Mouse (Mus musculus): Measurements from ENCODE around the gene Atp5b.

Gene Atp5b

DNA sequence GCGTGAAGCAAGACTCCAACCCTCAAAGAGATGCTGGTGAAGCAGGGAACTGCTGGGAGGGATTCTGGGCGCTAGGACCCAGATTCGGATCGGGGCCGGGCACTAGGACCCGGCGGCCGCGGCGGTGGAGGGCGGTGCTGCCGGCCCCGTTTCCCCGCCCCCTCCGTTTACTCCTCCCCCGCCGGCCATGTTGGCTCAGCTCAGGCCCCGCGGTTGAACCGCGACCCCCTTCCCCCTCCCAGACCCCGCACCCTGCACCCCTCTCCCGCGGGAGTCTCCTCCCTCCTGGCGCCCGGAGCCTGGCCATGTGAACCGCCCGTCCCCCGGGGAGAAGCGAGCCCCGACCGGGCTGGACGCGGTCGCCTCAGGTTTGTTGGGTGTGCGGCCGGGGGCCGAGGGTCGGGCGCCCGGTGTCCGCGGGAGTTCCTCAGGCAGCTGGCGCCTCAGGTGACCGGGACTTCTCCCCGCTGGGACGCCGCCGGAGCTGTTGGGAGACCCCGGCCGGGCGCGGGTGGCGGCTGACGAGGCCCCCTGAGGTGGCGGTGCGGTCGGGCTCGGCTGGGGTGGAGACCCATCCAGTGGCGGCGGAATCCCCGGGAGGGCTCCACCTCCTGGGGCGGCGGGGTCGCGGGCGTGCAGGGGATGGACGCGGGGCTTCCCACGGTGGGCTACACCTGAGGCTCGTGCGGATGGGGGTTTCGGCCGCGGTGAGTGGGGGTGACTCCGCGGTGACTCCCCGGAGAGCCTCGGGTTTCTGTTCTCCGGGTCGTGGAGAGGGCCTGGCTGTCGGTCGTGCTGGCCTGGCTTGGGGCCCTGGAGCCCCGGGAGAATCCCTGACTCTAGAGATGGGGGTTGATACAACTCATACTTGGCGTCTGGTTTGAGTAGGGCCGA lies 13.9 kb downstream of the Atp5b start:
- DNase-seq (ENCODE audit: low read depth, low spot score): peak; percentile 95

DNA sequence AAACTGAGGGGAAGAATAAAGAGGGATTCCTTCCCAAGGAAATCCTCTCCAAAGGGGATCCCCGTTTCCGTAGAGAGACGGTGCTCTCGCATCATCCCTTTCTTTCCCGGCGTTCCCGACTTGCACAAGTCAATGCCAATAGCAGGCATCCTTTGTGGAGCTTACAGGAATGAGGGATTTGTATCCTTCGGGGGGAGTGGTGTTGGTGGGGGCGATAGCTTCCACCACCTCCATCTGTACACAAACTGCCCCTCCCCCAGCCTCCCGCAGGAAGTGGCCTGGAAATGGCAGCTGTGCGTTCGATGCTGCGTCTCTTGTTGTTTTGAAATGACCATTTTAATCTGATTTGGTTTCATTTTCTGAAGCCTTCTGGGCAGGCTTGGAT lies 14.5 kb downstream of the Atp5b start:
- DNase-seq (ENCODE audit: low read depth, low spot score): peak; percentile 76

GRCm38 (mm10) chr10:128110103-128110761 lies 27.2 kb downstream of the Atp5b start:
- peak; percentile 64 for DNase-seq (ENCODE audit: low read depth, low spot score)

- peak; percentile 49 for DNase-seq (ENCODE audit: low read depth, low spot score)
Measured at GRCm38 (mm10) chr10:128111227-128111626, 28.2 kb downstream of the Atp5b start.

- DNase-seq (ENCODE audit: low read depth, low spot score): no peak
Measured at GRCm38 (mm10) chr10:128123833-128124232, 40.8 kb downstream of the Atp5b start.

DNA sequence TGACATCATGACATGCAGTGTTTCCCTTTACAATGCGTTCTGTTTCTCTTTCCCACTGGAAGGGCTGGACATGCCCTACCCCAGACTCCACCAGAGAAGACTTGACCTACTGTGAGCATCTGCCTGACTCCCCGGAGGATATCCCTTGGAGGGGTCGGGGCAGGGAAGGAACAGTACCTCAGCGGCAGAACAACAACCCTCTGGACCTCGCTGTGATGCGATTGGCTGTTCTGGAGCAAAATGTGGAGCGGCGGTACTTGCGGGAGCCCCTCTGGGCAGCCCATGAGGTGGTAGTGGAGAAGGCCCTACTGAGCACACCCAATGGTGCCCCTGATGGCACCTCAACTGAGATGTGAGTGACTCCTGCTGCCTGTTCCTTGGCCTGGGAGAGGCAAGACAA lies 41.8 kb downstream of the Atp5b start:
- no peak for DNase-seq (ENCODE audit: low read depth, low spot score)

GRCm38 (mm10) chr10:128125951-128126350 lies 42.9 kb downstream of the Atp5b start:
- no peak for DNase-seq (ENCODE audit: low read depth, low spot score)

- DNase-seq (ENCODE audit: low read depth, low spot score): no peak
Measured at GRCm38 (mm10) chr10:128127497-128127896, 44.4 kb downstream of the Atp5b start.

DNA sequence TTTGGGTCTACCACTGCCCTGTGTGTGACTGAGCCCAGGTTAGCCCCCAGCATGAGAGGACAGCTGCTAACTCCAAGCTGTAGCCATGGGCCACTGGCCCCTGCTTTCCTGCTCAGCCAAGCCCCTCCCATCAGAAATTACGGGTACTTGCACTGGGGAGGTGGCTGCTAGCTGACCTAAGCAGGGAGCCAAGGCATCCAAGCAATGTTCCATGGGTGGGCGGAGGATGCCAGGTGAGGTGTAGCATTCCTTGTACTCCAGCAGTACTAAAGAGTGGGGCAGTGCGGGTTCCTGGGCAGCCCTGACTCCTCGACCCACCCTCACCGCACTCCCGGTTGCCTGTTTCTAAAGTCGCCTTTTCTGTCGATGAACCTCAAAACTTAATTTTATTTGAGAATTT lies 45.1 kb downstream of the Atp5b start:
- DNase-seq (ENCODE audit: low read depth, low spot score): no peak

- no peak for DNase-seq (ENCODE audit: low read depth, low spot score)
Measured at GRCm38 (mm10) chr10:128131297-128131696, 48.2 kb downstream of the Atp5b start.

- DNase-seq (ENCODE audit: low read depth, low spot score): no peak
Measured at GRCm38 (mm10) chr10:128131812-128132211, 48.7 kb downstream of the Atp5b start.

- DNase-seq (ENCODE audit: low read depth, low spot score): peak; percentile 79
Measured at GRCm38 (mm10) chr10:128133650-128134332, 50.7 kb downstream of the Atp5b start.

- DNase-seq (ENCODE audit: low read depth, low spot score): peak; percentile 58
Measured at GRCm38 (mm10) chr10:128135374-128135773, 52.3 kb downstream of the Atp5b start.

Measured in brain, adult 2 months (tissue).